Mouse (Mus musculus): ENCODE measurements at regions not wholly inside any gene's neighbourhood (a gene's known extent, or its start where the extent isn't known, plus 50 kb on each side); places are given as distances from the start of the nearest gene placed in this dataset.

DNA sequence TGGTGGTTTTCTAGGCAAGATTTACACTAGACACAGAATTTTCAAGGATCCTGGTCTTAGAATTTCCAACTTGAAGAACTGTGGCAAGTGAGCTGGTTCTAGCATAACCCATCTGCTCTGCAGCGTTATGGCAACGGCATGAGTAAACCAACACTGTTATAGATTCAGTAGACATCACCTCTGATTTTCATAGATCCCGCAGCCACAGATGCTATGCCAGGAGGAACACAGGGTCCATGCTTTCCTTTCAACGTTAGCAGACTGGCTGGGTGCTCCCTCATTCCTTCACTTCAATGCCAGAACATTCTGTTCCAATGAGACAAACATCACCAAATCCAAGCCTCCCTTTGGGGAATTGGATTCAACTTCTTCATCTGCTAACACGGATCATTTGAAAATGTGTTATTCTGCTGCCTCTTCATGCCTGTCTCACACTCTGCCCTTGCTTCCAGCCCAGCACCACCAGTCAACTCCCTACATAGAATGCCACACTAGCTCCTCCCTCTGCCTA lies 338.4 kb upstream of the Hs6st1 start:
- TF ChIP-seq CTCF (IDR thresholded peaks at IDR 0.05; ENCODE audit: extremely low read depth, insufficient read depth, insufficient read length, insufficient replicate concordance) (no peak), POLR2A (IDR thresholded peaks at IDR 0.05; ENCODE audit: low read depth, low read length) (no peak)
